Mouse (Mus musculus) A20 (cell line): ENCODE measurements around the gene Vps4a.

ENCODE experiments used
- DNase-seq: peaks from one replicate; pipeline ENCODE4 v3.0.0-alpha.2; 2011; ENCODE audit warnings: low read depth, low spot score

The Vps4a gene

DNA sequence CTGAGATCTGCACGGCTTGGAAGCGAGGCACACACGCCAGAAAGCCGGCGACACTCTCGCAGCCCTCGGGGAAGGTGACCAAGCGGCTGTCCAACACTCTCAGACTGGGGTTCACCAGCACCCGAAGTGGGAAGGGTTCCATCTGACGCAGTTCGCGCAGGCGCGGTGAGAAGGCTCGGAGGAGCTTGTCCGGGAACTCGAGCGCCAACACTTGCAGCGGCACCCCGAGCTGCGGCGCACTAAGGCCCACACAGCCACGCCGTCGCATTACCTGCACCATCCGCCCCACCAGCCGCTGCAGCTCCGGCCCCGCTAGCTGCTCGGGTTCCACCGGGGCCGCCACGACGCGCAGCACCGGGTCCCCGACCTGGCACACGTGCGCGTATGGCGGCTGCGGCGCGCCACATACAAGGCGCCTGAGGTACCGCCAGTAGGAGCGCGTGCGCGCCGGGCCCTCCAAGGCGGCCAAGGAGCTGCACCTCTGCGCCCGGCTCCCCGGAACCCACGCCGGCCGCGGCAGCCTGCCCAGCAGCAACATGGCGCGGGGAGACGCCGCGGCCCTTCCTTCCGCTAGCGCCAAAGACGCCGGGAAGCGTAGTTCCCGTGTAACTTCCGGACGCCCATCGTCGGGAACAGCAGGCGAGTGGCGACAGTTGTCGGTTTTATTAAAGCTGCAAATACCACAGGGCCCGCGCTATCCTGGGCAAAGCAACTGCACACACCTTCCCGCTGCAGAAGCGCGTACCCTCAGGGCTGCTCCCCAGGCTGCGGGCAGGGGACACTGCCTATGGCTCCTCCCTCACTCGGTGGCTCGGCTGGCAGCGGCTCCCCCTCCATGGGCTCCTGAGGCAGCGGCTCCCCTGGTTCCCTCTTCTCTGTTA is 17.3 kb downstream of the Vps4a start, which contains the start of gene Pdf:
Pdf (minus strand) TSS at position 554 of the 881 bp plus-strand sequence.
- peak; percentile 92 for DNase-seq

DNA sequence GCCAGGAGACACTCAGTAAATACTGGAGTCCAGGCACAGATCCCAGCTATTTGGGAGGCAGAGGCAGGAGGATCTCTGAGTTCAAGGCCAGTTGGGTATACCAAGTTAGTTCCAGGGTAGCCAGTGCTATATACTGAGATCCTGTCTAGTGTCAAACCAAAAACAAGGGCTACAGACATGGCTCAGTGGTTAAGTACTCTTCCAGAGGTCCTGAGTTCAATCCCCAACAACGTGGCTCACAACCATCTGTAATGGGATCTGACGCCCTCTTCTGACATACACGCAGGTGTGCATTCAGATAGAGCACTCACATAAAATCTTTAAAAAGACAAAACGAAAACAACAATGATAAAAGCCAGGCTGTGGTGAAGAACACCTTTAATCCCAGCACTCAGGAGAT is 18.5 kb downstream of the Vps4a start:
- peak; percentile 46 for DNase-seq

DNA sequence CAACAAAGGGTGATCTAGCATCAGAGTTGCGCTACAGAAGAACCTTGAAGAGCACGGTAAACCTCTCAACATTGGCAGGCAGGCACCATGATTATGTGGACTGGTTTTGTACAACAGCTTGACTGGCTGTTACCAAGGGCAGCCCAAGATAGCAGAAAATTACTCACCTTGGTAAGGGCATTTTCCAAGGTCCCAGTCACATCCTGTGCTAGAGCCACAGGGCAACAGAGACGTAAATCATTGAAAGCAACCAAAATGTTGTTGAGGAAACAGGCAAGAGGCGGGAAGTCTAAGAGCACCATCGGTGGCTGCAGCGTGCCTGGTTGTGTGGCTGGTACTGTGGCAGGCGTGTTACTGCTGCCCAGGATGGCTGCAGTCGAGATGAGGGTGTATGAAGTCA is 21.0 kb downstream of the Vps4a start:
- no peak for DNase-seq

DNA sequence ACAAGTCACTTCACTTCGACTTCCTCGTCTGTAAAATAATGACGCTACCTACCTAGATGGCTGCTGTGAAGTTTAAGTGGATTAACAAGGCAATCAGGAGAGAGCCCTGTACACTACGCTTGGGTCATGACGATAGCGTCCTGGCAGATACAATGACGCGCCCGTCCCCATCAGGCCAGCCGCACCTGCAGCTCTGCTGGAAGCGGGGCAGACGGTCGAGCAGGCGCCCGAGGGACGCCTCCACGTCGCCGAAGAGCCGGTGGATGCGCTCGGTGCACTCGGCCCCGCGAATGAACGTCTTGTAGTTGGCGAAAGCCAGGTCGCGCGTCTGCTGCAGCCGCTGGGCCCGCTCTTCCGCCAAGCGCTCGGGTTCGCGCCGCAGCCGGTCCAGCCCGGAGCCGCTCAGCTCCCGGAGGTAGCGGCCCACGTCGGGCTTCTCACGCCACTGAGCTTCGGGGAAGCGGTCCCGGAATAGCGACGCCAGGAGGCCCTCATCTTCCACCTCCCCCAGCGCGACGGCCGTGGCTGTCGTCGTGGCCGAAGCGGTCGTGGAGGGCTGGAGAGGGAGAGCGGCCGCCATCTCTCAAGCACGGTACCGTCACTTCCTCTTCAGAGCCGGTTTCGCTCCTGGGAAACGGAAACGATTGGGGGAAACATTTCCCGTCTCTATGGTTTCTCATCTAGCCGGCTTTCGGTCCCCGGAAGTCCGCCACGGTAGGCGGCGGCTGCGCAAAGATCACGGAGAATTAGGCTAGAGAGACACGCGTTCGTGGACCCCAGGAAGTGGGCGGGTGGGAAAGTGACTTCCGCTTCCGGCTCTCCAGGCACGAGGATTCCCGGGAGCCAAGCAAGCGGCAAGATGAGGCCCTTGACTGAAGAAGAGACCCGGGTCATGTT is 25.3 kb downstream of the Vps4a start, which contains the start of the genes Cog8 and Nip7:
Cog8 (minus strand) TSS at position 614 of the 897 bp plus-strand sequence.
Nip7 (plus strand) TSS at position 802 of the 897 bp plus-strand sequence.
- peak; percentile 98 for DNase-seq

DNA sequence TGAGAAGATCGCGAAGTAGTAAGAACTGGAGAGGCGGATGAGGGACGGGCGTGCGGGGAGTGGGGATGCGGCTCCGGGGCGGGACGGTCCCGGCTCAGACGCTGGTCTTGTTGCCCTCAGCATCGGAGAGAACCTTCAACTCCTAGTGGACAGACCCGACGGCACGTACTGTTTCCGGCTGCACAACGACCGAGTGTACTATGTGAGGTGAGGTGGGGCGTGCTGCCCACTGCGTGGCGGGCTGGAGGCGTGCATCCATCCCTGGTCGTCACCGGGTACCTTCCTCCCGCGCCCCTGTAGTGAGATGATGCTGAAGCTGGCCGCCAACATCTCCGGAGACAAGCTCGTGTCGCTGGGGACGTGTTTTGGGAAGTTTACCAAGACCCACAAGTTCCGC is 25.9 kb downstream of the Vps4a start:
- DNase-seq: no peak

DNA sequence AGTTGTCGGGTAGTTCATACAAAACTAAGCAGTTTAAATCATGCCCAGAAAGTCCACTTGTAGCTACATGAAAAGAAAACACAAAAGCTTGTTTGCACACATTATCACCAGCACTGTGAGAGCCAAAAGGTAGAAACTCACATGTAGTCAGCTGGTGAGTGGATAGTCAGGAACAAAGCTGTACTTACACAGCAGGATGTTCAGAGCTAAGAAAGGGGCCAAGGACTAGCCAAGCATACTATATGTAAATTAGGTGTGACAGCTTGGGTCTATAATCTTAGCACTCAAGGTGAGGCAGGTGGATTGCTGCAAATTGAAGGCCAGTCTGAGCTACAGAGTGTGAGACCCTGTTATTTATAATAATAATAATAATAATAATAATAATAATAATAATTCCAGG is 31.6 kb downstream of the Vps4a start:
- peak; percentile 84 for DNase-seq

DNA sequence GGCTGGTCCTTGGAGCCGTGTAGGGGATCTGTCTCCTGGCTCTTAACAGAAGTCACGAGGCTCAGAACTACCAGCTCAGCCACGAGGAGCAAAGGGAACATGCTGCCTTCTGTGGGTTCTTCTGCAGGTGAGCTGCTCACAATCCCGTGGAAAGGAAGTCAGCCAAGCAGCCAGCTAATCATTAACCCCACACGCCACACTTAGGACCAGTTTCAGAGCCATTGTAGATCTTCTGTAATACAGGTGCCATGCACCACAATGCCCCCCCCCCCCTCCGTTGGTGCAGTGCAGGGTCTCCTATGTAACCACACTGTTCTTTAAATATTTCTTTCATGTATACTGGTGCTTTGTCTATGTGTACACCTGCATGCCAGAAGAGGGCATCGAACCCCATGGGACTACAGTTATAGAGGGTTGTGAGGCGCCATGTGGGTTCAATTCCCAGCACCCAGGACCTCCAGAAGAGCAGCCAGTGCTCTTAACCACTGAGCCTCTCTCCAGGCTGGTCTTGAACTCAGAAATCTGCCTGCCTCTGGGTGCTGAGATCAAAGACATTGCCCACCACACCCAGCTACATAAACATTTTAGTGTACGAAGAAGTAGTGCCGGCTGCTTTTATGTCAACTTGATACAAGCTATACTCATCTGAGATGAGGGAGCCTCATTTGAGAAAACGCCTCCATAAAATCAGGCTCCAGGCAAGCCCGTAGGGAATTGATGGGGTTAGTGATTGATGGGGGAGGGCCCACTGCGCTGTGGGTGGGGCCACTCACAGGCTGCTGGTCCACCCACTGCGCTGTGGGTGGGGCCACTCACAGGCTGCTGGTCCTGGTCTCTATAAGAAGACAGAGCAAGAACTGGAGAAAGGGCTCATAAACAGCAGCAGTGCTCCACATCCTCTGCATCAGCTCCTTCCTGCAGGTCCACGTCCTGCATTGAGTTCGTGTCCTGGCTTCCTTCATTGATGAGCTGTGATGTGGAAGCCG is 34.8 kb downstream of the Vps4a start, which contains the start of gene Tmed6:
Tmed6 (minus strand) TSS at position 134 of the 986 bp plus-strand sequence.
- DNase-seq: peak; percentile 91

DNA sequence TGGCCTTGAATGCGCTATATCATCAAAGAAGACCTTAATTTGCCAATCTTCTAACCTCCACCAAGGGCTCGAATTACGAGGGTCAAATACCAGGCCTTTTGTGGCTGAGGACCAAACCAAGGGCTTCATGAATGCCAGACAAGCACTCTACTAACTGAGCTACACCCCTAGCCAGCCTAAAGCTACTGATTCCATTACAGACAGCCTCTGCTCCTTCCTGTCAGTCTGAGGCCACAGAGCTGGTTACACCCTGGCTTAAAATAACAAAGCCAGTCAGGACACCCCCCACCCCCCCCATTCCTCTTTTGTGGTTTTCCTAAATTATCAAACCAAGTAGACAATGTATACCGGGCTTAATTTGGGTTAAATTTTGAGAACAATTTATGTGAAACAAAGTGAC is 42.7 kb downstream of the Vps4a start:
- DNase-seq: no peak

DNA sequence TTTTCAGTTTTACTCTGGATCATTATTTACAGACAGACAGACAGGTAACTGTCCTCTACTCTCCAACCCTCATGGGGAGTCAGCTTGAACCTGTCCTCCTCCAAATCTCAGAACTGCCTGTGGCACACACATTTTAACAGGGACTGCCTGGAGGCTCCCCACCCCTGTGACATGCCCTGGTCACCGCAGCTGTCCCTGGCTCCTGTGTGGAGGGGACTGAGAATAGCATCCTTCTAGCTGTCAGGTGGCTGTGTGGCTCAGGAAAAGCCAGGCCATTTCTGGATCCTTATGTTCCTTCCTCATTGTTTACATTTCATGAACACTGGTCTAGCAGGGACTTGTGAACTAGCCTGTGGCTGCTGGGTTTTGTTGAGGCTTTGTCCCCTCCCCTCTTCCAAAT is 43.1 kb downstream of the Vps4a start:
- DNase-seq: no peak

DNA sequence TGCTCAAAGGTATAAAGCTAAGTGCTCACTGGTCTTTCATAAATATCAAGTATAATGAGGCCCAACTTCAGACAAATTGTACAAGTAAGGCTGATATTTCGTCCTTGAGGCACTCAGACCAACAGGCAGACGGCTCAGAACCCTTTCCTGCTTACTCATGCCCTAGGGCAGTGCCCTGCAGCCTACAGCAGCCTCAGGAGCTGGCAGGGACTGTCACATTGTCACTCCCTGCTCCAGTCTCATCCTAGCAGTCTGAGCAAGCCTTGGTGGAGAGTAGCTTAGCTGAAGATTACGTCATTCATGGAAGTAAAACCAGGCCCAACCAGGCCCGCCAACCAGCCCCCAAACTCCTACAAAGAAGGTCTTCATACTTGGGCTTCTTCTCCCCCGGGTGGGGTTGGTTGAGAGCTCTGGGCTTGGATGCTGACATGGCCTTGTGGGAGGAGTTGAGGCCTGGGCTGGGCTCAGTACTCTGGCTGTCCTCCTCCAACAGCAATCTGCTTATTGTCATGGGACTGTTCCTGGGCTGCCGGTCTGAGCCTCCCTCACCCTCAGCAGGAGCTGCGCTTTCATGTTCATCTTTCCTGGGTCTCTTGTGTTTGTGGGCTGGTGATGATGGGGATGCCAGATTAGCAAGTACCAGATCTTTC is 45.3 kb downstream of the Vps4a start:
- no peak for DNase-seq

DNA sequence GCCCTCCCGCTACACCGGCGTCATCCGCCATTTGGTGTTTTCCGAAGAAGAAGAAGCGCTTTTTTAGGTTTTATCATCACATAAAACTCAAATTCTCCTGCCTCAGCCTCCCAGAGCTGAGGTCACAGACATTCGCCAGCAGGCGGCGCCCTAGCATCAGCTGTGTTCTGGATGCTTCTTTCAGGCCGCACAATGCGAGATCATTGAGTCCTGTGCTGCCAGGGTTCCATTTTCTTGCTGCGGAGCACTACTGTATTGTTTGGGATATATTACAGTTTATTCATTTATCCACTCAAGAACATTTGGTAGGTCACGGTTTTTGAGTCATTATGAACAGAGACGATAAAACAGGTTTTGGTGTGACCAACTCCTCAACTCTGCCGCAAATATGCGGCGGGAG is 54.3 kb downstream of the Vps4a start:
- peak; percentile 39 for DNase-seq

DNA sequence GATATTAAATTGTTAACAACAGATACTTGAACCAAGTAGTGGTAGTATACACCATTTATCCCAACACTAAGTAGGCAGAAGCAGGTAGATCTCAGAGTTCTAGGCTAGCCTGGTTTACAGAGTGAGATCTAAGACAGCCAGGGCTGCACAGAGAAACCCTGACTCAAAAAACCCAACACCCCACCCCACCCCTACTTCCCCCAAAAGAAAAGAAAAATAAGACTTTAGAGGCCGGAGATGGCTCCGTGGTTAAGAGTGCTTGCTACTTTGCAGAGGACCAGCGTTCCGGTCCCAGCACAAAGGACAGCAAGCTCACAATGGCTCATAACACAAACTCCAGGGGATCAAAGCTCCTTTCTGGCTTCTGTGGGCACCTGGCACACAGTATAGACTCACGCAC is 55.0 kb downstream of the Vps4a start:
- no peak for DNase-seq

DNA sequence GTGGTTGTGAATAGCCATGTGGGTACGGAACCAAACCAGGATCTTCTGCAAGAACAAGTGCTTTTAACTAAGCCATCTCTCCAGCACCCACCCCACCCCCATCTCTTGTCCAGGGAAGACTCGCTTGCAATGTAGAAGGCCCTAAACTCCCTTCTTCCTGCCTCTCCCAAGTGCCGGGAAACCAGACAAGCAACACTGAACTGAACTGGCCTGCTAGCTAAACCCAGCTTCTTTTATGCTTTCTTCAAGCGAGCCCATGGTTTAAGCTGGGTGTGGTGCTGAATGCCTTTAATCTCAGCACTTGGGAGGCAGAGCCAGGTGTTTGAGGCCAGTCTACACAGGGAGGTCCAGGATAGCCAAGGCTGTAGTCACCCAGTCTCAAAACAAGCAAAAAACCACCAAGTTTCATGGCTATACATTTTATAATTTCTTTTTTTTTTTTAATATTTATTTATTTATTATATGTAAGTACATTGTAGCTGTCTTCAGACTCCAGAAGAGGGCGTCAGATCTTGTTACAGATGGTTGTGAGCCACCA is 57.6 kb downstream of the Vps4a start:
- DNase-seq: no peak

DNA sequence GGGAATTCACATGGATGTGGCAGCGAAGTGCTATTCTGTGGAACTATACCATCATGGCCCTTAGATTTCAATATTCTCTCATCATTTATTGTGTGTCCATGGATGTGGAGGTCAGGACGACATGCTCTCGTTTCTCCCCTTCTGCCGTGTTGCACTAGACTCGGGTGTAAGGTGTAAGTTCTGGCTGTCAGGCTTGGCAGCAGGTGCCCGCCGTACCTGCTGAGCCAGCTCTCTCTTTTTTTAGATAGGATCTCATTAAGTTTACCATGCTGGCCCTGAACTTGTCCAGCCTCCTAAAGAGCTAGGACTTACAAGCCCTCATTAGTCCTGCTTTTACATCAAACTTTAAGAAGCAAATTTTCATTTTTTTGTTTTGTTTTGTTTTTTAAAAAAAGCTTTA is 59.5 kb downstream of the Vps4a start:
- DNase-seq: no peak
